Mouse (Mus musculus) small intestine, adult 2 months (tissue): Measurements from ENCODE around the gene P3h2.

Experiments used
- CTCF ChIP-seq: fragments of 200-500 bp; IDR thresholded peaks from 2 replicates; pipeline ENCODE4 v1.5.1; 2012; ENCODE audit warnings: low read depth, mild to moderate bottlenecking, control low read depth, inconsistent platforms, low read length, moderate library complexity, mixed read lengths; ENCODE audit not compliant: insufficient replicate concordance, insufficient read length; ENCODE audit errors: extremely low read depth
- POLR2A ChIP-seq: fragments of 200-500 bp; IDR thresholded peaks from 2 replicates; pipeline ENCODE4 v1.6.1; 2012; ENCODE audit warnings: low read depth, mild to moderate bottlenecking, control low read depth, inconsistent platforms, low read length, moderate library complexity

GRCm38 (mm10) chr16:26035079-26035478 lies 70.5 kb downstream of the P3h2 start:
- TF ChIP-seq POLR2A (no peak), CTCF (no peak)
